Mouse (Mus musculus) frontal cortex, postnatal 25 days (tissue): ENCODE measurements around the gene Arfgef2.

Source experiments
- DNase-seq, 2 experiments: peaks; one replicate each; pipeline ENCODE4 v3.0.0; 2022; ENCODE audit warnings: low spot score in 2 of 2

Gene Arfgef2

DNA sequence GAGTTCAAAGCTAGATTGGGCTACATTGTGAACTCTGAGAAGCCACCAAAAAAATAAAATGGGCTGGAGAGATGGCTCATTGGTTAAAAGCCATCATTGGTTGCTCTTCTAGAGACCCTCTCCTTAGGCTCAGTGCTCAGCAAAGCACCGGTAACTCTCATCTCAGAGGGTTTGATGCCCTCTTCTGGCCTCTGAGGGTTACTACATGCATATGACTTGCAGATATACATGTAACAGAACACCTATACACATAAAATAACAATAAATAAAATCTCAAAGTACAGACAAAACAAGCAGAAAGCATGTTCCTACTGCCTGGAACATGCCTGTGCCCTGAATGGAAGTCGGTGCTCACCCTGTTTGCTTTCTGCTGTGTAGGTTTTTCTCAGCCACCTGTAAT, 51.7 kb downstream of the Arfgef2 start:
- DNase-seq = no peak

DNA sequence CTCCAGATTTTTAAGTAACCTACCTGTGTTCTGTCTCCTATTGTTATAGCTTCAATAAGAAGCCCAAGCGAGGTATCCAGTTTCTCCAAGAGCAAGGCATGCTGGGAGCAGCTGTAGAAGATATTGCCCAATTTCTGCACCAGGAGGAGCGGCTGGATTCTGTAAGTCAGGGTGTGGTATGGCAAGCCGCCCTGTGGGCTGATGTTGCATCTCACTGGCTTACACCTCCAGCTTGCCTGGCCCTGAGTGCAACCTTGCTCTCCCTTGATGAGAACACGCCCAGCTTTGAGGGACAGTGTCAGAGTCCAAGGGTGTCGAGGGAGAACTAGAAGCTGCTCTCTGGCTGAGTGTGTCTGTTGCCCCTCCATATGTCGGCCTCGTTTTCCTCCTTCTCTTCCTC, 53.8 kb downstream of the Arfgef2 start:
- DNase-seq = no peak

DNA sequence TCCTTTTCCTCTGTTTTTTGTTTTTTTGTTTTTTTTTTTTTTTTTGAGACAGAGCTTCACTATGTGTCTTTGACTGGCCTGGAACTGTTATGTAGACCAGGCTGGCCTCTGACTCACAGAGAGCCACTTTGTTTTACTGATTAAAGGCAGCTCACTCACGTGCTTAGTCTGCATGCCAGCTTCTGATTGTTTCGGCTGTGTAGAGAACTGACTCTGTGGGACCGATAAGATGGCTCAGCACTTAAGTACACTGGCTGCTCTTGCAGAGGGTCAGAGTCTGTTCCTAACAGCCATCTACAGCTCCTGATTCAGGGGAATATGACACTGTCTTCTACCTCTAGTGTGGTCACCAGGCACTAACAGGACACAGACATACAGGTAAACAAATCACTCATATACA, 57.1 kb downstream of the Arfgef2 start:
- DNase-seq = no peak

DNA sequence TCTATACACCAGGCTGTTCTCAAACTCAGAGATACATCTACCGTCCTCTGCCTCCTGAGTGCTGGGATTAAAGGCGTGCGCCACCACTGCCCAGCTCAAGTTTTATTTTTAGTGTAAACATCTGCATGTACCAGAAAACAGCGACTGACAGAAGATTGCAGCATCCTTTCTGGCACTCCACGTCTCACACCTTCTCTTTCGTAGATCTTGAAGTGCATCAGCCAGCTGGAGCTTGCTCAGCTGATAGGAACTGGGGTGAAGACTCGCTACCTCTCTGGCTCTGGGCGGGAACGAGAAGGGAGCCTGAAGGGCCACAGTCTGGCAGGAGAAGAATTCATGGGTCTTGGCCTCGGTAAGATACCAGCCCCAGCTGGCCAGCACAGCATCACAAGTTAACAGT, 60.1 kb downstream of the Arfgef2 start:
- DNase-seq = no peak

DNA sequence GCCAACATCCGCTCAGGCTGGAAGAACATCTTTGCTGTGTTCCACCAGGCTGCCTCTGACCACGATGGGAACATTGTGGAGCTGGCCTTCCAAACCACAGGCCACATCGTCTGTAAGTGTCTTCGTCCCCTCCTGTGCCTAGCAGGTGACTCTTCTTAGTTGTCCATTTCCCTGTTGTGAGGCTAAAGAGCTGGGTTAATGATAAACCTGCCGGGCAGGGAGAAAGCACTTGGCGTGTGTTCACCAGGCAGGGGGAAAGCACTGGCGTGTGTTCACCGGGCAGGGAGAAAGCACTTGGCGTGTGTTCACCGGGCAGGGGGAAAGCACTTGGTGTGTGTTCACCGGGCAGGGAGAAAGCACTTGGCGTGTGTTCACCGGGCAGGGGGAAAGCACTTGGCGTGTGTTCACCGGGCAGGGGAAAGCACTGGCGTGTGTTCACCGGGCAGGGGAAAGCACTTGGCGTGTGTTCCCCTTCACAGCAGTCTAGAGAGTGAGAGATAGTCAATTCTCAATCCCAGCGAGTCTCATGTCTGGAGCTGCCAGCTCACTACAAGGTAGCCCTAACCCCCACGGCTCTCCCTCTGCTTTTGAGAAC, 65.0 kb downstream of the Arfgef2 start:
- no peak for DNase-seq

DNA sequence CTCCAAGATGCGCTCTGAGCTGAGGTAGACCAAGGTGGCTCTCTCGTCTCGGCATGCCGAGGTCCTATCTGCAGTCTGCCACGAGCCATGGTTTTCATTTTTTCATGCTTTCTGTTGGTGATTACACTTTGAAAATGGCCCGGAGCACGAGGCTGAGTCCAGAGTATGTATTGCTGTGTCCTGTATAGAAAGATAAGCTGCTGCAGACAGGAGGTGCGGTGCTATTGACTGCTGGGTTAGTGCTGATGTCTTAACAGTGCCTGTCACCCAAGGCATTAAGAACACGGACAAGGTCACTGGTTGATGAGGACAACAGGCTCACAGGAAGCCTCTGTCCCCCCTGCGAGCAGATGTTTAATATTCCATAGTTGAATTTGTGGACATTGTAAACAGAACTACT, 65.5 kb downstream of the Arfgef2 start:
- DNase-seq = no peak

DNA sequence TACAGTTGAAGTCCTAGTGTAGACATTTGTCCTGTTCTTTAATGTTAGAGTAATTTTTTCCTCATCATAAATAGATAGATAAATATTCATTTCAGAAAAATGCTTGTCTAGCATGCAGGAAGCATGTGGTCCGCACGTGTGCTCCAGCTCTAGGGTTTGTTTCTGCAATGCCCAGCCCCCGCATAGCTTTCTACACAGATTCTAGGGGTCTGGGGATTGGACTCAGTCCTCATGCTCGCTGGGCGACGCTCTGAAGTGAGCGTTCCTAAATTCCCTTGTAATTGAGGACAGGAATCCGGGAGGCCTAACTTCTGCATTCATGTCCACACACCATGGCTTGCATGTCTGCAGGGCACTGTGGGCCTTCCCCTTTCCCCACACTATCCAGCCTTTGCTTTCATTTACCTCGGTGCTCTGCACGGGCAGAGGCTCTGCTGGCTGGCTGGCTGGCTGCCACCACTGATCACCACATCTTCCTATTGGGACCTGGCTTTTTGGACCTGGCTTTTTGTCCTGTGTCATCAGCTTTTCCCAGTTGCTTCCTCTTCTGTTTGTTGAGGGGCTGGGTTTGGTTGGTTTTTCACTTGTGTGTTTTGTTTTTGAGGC, 69.4 kb downstream of the Arfgef2 start:
- DNase-seq = no peak

DNA sequence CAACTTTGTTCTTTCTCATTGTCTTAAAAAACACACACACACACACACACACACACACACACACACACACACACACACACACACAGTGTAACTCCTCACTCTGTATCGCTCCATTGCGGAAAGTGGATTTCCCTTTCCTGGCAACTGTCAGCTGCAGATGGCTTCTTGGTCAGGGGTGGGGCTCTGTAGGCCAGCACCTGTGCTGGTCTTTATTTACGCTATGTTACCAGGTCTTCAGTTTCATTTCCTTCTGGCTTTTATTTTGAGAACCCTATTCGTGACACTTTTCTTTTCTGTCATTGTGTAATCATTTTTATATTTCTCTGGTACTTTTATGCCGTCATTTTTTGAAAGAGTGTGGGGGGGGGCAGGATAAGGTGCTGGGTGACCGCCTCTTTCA, 70.2 kb downstream of the Arfgef2 start:
- DNase-seq = no peak

DNA sequence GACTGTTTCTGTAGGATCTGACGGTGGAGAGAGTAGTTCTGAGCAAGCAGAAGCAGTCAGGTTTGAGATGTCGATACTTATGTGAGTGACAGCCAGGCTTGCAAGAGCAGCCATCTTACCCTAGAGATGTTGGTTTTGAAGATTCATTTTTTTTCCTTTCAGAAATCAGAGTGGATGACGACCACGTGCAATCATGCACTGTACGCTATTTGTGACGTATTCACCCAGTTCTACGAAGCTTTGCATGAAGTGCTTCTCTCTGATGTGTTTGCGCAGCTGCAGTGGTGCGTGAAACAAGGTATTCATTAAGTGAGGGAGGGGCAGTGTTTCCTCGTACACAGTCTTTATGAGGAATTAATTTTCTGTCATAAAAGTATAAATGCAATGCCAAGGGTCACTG, 70.9 kb downstream of the Arfgef2 start:
- DNase-seq = no peak

DNA sequence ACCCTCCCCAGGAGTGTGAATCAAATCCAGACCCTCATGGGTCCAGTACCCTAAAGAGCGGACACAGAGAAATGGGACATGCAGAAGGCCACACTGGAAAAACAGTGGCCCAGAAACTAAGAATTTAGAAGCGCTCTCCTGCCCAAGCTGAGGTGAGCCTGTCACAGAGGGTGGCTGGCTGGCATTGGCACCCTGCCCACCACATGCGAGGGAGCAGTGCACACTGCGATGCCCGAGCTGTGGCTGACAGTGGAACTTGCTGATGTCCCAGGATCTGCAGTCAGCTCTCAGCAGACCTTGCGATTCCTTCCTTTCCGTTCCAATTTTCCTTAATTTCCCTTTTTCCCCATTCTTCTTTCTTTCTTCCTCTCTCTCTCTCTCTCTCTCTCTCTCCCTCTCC, 79.7 kb downstream of the Arfgef2 start:
- DNase-seq = no peak

DNA sequence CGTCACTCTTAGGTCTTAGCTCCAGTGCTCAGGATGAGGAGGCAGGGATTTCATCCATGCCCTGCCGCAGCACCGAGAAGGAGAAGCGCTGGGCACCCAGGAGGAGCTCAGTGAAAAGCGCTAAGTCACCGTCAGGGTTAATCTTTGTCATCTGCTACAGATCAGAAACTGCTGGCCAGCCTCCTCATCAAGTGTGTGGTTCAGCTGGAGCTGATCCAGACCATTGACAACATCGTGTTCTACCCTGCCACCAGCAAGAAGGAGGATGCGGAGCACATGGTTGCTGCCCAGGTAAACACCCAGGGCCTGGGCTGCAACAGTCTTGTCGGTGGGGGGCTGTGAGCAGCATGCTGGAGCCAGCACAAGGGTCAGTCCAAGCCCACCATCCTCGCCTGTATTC, 80.2 kb downstream of the Arfgef2 start:
- DNase-seq = no peak

DNA sequence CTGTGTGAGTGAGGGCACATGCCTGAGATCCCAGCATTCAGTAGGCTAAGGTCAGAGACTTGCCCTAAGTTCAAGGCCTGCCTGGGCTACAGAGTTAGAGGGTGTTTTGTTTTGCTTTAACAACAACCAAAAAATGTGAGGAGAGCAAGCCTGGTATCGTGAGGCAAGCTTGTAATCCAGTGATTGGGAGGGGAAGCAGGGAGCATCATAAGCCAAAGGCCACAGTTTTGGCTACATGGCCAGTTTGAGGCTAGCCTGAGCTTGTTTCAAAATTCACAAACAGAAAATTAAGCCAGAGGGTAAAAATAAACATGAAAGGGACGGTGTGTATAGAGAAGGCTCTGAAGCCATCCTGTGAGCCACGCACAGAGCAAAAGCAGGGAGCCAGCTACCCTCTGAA, 80.8 kb downstream of the Arfgef2 start:
- DNase-seq = no peak

DNA sequence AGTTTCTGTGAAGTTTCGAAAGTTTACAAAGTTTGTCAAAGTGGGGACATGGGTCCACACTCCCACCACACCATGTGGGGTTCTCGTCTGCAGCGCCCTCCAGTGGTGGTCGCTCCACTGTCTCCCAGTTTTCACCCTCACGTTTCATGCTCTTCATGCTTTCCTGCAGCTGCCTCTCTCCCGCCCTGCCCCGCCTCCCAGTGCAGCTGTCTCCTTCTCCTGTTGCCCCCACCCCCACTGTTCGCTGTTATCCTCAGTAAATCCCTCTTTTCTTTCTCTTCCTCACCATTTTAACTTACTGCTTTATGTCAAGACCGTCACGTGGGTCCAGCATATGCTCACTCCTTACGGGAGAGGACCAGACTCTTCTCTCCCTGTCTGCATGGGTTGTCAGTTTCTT, 82.4 kb downstream of the Arfgef2 start:
- no peak for DNase-seq

DNA sequence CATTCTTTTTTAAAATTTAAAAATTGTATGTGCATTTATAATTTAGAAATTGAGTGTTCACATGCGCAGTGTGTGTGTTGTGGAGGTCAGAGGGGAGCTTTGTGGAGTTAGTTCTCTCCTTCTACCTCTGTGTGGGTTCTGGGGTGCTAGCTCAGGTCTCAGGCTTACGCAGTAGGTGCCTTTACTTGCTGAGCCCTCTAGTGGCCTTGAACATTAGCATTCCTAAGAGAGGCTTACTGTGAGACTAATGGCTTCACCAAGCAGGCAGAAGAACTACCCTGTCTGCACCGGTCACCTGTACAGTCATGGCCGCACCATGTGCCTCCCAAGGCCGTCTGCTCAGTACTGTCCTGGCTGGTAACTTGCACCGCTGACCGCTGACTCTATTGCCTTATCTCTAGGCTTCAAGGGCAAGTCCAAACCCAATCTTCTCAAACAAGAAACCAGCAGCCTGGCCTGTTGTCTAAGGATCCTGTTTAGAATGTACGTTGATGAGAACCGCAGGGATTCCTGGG, 86.0 kb downstream of the Arfgef2 start:
- DNase-seq = no peak

DNA sequence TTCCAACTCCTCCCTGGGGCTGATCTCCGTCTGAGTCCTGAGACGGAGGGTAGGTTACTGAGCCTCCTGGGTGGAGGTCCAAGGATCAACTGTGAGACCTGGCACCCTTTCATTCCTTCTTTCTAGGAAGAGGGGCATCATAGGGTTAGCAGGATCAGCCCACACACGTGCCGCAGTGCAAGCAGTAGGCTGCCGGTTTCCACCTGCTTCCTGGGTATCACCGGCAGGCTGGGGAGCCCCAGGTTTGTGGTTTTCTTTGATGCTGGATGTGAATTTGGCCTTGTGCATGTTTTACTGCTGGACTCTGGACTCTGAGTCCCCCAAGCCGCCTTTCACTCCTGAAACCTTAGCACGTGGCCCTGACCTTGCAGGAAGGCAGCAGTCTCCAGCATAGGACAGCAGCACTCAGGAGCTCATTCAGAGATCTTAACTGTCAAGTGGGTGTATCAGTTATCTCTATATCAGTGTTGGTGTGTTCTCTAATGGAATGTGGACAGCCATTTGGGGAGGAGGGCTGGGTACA, 86.8 kb downstream of the Arfgef2 start:
- DNase-seq = no peak

DNA sequence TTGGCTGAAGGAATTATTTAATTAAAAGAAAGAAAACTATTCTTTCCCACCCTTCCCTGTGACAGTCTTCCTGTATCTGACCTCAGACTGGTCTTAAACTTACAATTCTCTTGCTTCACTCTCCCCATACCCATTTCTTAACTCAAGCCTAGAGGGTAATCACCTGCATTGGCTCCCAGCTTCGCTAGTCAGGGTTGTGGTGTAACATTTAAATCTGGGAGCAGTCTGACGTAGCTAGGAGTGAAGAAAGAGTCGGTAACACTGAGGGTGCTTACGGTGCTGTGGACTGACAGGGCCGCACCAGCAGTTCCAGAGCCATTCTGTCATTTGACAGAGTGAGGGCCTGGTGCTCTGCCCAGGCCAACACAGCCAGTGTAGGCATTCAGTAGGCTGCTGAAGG, 87.6 kb downstream of the Arfgef2 start:
- DNase-seq = no peak

DNA sequence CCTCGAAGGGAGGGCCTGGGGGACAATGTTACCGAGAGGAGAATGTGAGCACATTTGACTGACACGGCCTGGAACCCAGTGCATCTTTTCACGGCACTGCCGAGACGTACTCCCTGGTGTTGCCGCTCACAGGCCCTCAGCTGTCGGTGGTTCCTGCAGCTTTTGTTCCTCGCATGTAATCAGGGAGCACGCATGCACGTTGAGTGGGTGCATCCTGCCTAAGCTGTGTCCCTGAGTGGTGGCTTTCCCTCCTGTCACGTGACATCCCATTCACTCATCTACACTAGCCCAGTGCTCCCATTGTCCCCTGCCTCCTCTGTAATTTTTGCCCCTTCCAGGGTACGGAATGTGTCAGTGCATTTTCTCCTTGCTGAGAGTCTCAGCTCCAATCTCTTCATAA, 91.0 kb downstream of the Arfgef2 start:
- DNase-seq = no peak

DNA sequence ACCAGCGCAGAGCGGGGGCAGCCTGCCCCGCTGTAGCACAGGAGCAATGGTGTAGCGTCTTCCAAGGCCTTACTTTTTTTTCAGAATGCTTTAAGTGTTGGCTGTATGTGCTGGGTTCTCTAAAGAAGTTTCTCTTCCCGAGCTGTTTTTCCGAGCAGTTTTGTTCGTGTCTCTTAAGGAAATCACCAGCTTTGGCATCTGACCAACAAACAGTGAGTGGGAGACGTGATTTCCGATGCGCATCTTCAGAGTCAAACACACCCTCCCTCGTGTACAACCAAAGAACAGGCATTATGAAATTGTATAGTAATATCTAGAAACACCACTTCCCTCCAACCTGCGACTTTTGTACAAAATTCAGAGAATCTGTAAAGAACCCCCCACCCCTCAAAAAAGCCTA, 91.6 kb downstream of the Arfgef2 start:
- DNase-seq = no peak

DNA sequence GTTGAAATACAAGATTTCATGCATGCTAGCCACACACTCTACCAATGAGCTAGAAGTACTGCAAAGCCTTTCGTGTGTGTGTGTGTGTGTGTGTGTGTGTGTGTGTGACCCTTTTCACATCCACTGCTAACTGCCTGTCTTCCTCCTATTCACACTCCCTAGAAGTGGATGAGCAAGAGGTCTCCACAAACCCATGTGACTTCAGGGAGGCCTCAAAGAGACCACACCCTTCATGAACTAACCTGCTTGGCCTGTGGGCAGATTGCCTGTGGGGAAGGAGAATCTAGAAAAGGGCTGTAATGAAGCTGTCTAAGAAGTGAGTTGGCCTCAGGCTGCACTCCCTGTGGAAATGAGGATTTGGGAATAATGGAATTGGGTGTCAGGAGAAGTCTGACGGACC, 93.8 kb downstream of the Arfgef2 start:
- no peak for DNase-seq

DNA sequence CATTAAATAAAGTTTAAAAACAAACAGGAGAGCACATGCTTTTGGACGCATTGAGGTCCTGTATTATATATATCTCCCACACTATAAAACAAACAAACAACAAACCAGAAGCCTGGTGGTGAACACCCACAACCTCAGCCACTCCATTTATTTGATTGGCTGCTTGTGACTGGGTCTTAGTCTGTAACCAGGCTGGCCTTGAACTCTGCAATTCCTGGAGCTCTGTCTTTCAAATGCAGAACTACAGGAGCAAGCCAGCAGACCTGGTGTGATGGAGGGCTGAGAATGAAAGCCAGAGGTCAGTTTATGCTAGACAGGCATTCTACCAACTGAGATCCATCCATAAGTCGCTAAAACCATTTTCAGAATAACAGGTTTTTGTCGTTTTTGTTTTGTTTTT, 94.4 kb downstream of the Arfgef2 start:
- DNase-seq = no peak

DNA sequence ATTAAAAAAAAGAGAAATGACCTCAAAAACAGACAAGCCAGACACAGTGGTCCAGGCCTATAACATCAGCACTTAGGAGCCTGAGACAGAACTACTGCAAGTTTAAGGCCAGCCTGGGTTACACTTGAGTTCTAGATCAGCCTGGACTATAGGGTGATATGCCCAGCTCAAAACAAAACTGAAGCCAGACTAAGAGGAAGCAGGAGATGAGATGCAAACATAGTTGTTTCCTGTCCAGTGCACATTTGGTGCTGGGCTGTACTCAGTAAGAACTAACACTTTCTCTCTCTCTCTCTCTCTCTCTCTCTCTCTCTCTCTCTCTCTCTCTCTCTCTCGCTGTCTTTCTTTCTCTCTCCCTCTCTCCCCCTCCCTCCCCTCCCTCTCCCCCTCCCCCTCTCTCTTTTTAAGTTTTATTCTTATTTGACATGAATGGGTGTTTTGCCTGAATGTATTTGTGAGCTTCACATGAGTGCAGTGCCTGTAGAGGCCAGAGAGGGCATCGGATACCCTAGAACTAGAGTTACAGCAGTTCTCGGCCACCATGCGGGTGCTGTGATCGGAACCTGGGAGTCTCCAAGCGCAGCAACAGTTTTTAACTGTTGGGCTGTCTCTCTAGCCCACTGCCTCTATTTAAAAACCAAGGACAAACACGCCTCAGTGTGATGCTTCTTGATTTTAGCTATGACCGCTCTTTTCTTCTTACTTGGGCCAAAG, 95.6 kb downstream of the Arfgef2 start:
- DNase-seq = no peak

DNA sequence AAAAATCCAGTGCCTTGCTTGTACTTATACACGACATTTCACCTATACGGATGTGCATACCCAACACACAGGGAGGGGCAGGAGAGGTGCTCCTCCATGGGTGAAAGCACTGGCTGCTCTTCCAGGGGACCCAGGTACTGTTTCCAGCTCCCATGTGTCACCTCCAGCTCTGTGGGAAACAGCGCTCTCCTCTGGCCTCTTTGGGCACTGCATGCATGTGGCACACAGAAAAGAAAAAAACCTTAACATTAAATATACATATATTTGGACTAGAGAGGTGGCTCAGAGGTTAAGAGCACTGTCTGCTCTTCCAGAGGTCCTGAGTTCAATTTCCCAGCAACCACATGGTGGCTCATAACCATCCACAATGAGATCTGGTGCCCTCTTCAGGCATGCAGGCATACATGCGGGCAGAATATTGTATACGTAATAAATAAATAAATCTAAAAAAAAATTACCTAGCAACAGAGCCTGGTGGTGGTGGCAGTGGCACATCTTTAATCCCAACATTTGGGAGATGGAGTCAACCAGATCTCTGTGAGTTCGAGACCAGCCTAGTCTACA, 98.4 kb downstream of the Arfgef2 start:
- DNase-seq = no peak
